Mouse (Mus musculus): ENCODE measurements at regions not wholly inside any gene's neighbourhood (a gene's known extent, or its start where the extent isn't known, plus 50 kb on each side); places are given as distances from the start of the nearest gene placed in this dataset.

- TF ChIP-seq CTCF (IDR thresholded peaks at IDR 0.05; ENCODE audit: low read depth, low read length) = no peak
- no peak for TF ChIP-seq POLR2A (IDR thresholded peaks at IDR 0.05; ENCODE audit: extremely low read depth, insufficient read depth, low read length)
Observed at GRCm38 (mm10) chr15:50513036-50513435, 3371.7 kb upstream of the Gm7489 start.
